Mouse (Mus musculus): ENCODE results near the gene Popdc3. TPM values are rescaled to one million over a fixed set of nuclear protein-coding genes. Genes with fewer than 3 reads are reported as not detected.
"Not testable (repeated sequence)": the region's sequence is repeated elsewhere in the genome, so short reads cannot be mapped to it uniquely, and the experiment has no call there.

Gene Popdc3
- polyA plus RNA-seq, 1 experiment from 2014 or later, result 0.97 TPM

DNA sequence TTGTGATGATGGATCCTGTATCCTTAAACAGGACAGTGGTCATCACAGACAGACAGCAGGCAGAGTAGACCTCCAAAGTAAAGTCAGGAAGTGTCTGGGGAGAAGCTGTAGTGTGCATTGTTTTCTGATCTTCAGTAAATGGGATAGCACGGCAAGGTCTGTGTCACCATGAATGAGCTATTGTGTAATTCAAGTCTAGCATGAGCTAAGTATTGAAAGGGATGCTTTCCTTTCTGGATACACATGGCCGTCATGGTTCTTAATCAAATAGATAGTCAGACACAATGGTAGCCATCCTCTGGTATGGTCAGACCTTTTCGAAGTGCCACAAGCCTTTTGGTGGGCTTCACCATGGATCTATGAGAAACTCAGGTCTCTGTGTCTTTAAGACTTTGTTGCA, 142.4 kb downstream of the Popdc3 start:
- no peaks in the 10 kb centered on the region for H3K4me1 ChIP-seq
- H3K36me3 ChIP-seq, result no peaks in the 10 kb centered on the region
- no peak overlapping the region for H3K9ac ChIP-seq
- no peaks in the 10 kb centered on the region for H3K9me3 ChIP-seq
- ATAC-seq (ENCODE audit: borderline replicate concordance, extremely low read depth, low FRiP score, low TSS enrichment), result no peak
- H3K4me2 ChIP-seq, result no peak overlapping the region
- H3K27ac ChIP-seq, result no peak overlapping the region
- no peaks in the 10 kb centered on the region for H3K27me3 ChIP-seq
- WGBS, result 76% methylated on average over 3 of the region's 3 CpGs
- no peak overlapping the region for H3K4me3 ChIP-seq

DNA sequence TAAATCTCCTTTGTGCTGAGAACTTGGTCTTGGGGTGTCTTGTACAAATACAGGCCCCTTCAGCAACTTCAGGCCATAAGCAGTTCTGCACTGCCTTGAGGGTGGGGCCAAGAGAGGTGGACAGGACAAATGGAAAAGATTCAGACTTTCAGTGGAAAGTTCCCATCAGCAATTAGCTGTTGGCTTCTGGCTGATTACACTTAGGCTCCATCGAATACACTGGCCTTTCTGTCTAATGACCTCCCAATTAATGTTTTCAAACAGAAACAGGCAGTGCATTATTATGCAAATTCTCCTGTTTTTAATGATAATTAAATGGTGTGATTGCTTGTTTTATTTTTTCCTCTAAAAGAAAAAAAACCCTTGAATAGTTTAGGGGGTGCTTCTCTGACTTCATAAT, 146.3 kb downstream of the Popdc3 start:
- H3K9me3 ChIP-seq, result no peaks in the 10 kb centered on the region
- 81% methylated on average over 1 of the region's 1 CpGs for WGBS
- H3K27ac ChIP-seq, result no peak overlapping the region
- no peak overlapping the region for H3K4me3 ChIP-seq
- H3K27me3 ChIP-seq, result no peaks in the 10 kb centered on the region
- H3K4me2 ChIP-seq, result no peak overlapping the region
- no peak for ATAC-seq (ENCODE audit: borderline replicate concordance, extremely low read depth, low FRiP score, low TSS enrichment)
- no peaks in the 10 kb centered on the region for H3K4me1 ChIP-seq
- H3K36me3 ChIP-seq, result no peaks in the 10 kb centered on the region
- H3K9ac ChIP-seq, result no peak overlapping the region

DNA sequence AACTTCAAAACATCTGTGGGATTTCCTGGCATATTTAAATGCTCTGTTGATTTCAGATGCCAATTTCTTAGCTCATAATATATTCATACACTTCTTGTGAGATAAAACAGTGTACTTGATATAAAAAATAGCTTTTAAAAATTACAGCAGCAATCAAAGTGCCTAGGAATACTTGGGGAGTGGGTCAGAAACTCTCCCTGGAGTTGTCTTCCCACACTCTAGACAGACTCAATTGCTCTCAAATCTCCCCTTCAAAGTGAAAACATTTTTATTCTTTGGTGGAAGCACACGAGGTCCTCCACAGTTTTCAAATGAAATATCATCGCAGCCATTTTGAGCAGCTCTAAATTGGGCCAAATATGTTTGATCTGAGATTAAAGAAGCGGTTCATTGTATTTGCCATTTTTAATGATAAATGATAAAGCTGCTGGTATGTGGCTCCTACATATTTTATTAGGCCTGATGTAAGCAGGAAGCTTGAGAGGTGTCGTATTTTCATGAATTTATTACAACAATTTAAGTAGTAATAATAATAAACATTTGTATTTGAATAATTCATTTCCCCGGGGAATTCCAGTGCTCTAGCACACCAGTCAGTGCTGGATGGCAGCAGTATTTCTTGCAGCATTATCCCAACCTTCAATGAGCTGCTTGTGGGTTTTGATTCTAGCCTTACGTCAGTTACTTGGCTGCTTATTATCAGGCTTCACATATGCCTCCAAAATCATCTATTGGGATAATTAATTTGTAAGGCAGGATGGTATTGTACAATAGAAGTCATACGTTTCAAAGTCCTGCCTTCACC, 150.5 kb downstream of the Popdc3 start:
- Histone ChIP-seq H3K27me3 (peaks cover 2% of the 10 kb centered on the region; the same call in 1 of the 2 replicates), H3K4me1 (no peaks in the 10 kb centered on the region), H3K27ac (no peak overlapping the region), H3K9me3 (no peaks in the 10 kb centered on the region), H3K36me3 (no peaks in the 10 kb centered on the region), H3K9ac (no peak overlapping the region), H3K4me2 (no peak overlapping the region), H3K4me3 (no peak overlapping the region)
- ATAC-seq (ENCODE audit: borderline replicate concordance, extremely low read depth, low FRiP score, low TSS enrichment), result no peak
- WGBS, result 66% methylated on average over 7 of the region's 7 CpGs

DNA sequence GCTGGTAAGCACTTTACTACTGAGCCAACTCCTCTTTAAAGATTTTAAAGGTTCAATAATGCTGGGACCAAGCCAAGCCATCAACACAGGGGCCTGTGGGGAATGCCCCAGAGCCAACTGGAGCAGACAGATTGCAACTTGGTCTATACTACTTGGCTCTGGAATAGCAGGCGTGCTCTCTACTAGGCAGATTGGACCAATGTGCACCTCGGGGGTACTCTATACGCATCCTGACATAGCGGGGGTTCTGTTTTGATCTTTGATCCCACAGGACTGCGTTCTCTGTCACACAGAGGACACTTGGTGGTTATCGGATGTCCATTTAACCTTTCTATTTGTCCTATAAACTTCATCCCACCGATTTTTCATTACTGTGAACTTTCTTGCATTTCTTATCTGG, 157.0 kb downstream of the Popdc3 start:
- Histone ChIP-seq H3K27ac (no peak overlapping the region), H3K9ac (no peak overlapping the region), H3K4me1 (0 out of 2 replicates have a peak, but pooled peaks cover 4% of the 10 kb centered on the region), H3K9me3 (no peaks in the 10 kb centered on the region), H3K4me3 (peak overlapping the region; percentile 67), H3K36me3 (no peaks in the 10 kb centered on the region), H3K4me2 (peak overlapping the region; percentile 97), H3K27me3 (peaks cover 43% of the 10 kb centered on the region)
- WGBS, result 33% methylated on average over 7 of the region's 7 CpGs
- no peak for ATAC-seq (ENCODE audit: borderline replicate concordance, extremely low read depth, low FRiP score, low TSS enrichment)

DNA sequence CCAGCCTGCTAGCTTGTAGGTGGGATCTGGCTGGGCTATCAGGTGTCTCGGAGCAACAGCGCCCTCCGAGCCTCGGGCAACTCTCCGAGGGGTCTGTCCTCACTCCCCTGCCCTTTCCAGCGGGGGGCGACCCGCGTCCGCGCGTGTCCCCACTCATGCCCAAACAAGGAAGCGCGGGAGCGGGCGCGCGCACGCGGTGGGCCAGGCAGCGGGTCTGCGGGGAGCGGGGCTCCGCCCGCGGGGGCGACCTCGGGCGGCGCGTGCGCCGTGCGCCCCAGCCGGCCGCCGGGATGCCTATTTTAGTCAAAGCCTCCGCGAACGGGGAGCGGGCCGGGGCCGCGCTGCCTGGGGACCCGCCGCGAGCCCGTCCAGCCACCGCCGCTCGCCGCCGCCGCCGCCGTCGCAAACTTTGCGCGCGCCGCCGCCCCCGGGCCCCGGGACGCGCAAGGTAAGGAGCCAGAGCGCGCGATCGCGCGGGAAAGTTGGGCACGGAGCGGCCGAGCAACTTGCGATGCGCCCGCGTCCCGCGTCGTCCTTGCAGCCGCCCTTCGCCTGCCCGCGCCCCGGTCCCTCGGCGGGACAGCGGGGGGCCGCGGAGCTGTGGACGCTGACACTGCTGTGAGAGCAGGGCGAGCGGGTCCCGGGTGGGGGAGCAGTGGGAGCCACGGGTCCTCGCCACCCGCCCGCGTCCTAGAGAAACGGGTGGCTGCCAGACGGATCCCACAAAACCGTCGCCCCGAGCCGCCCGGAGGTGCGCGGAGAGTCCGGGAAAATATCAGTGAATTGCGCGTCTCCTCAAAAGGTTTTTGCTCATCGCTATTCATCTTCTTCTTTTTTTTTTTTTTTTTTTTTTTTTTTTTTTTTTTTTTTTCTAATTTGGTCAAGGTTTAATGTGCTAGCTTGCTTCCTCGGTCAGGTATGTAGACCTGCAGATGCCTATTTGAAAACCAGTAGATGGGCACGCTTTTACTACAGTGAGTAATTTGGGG, 157.8 kb downstream of the Popdc3 start, which contains the start of gene Bves:
Gene Bves, plus strand, starts transcription at position 339 of the 989 bp plus-strand sequence.
- Histone ChIP-seq H3K4me2 (peak within 1 kb of the TSS; percentile 97), H3K4me1 (0 out of 2 replicates have a peak, but pooled peaks cover 4% of the 10 kb centered on the region), H3K27me3 (peaks cover 43% of the 10 kb centered on the region), H3K27ac (no peak within 1 kb of the TSS), H3K9me3 (no peaks in the 10 kb centered on the region), H3K9ac (peak within 1 kb of the TSS; percentile 57), H3K36me3 (no peaks in the 10 kb centered on the region), H3K4me3 (peak within 1 kb of the TSS; percentile 67)
- 1% methylated on average over 113 of the region's 116 CpGs for WGBS
- ATAC-seq (ENCODE audit: borderline replicate concordance, extremely low read depth, low FRiP score, low TSS enrichment), result peak; percentile 84; the same call in 1 of the 2 replicates

DNA sequence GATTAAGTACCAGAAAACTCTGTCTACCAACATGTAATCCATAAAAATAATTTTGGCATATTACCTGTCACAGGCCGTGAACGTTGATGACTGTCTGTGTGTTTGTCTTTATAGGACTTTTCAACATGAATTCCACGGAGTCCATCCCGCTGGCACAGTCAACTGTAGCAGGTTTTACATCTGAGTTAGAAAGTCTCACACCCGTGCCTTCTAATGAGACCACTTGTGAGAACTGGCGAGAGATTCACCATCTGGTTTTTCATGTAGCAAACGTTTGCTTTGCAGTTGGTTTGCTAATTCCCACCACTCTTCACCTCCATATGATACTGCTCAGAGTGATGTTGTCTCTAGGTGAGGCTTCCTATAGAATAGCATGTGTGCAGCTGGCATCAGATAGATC, 161.2 kb downstream of the Popdc3 start:
- WGBS, result 64% methylated on average over 7 of the region's 7 CpGs
- H3K9ac ChIP-seq, result no peak overlapping the region
- H3K4me1 ChIP-seq, result 0 out of 2 replicates have a peak, but pooled peaks cover 4% of the 10 kb centered on the region
- peaks cover 34% of the 10 kb centered on the region for H3K27me3 ChIP-seq
- no peak overlapping the region for H3K4me3 ChIP-seq
- no peaks in the 10 kb centered on the region for H3K9me3 ChIP-seq
- no peak for ATAC-seq (ENCODE audit: borderline replicate concordance, extremely low read depth, low FRiP score, low TSS enrichment)
- H3K27ac ChIP-seq, result no peak overlapping the region
- H3K36me3 ChIP-seq, result no peaks in the 10 kb centered on the region
- H3K4me2 ChIP-seq, result no peak overlapping the region

DNA sequence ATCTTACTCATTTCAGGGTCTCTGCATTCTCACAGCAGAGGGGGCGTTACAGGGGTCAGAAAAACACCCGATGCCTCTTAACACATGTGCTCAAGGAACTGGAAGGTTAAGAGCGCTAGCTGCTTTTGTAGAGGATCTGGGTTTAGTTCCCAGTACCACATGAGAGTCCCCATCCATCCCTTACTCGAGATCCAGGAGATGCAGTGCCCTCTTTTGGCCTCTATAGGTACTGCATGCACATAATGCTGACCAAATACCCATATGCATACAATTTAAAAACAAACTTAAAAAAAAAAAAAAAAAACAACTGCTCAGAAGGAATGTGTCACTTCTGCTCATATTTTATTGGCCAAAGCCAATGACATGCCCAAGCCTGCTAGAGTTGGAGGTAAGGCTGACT, 166.5 kb downstream of the Popdc3 start:
- H3K4me2 ChIP-seq, result no peak overlapping the region
- H3K27me3 ChIP-seq, result no peaks in the 10 kb centered on the region
- no peaks in the 10 kb centered on the region for H3K36me3 ChIP-seq
- no peaks in the 10 kb centered on the region for H3K4me1 ChIP-seq
- H3K9ac ChIP-seq, result no peak overlapping the region
- WGBS, result 80% methylated on average over 4 of the region's 4 CpGs
- H3K27ac ChIP-seq, result no peak overlapping the region
- H3K9me3 ChIP-seq, result no peaks in the 10 kb centered on the region
- no peak overlapping the region for H3K4me3 ChIP-seq
- ATAC-seq (ENCODE audit: borderline replicate concordance, extremely low read depth, low FRiP score, low TSS enrichment), result no peak

DNA sequence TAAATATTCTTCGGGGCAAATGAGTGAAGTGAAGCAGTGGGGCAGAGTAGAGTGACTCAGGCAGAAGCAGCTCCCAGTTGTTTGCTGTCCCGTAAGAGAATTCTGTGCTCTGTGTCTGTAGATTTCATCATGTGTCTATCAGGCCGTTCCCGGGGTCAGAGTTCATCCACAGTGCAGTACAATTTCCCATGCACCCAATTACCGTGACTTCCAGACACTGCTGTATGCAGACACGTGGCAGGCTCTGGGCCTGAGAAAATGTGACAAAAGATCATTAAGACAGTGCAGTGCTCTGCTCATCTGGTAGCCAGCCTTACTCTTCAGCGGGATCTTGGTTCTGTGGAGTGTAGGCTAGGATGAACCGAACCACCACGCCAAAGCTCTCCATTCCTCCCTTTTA, 167.3 kb downstream of the Popdc3 start:
- Histone ChIP-seq H3K4me3 (no peak overlapping the region), H3K4me2 (no peak overlapping the region), H3K9ac (no peak overlapping the region), H3K27me3 (no peaks in the 10 kb centered on the region), H3K36me3 (no peaks in the 10 kb centered on the region), H3K4me1 (no peaks in the 10 kb centered on the region), H3K9me3 (no peaks in the 10 kb centered on the region), H3K27ac (no peak overlapping the region)
- no peak for ATAC-seq (ENCODE audit: borderline replicate concordance, extremely low read depth, low FRiP score, low TSS enrichment)
- WGBS, result 78% methylated on average over 9 of the region's 9 CpGs

DNA sequence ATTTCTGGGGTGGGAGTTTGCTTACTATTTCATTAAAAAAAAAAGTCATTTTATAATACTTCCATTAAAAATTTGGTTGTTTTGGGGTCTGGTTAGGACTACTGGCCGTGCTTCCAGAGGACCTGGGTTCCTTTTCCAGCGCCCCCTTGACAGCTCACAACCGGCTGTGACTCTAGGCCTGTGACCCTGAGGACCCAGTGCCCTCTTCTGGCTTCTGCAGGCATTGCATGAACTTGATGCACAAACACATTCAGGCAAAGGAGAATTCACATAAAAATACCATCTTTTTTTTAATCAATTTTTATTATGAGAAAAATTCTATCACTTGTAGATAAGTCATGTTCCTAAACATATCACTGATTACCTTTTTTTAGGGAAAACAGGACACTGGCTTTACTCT, 170.2 kb downstream of the Popdc3 start:
- not testable (repeated sequence) for ATAC-seq (ENCODE audit: borderline replicate concordance, extremely low read depth, low FRiP score, low TSS enrichment); H3K27ac ChIP-seq; H3K9ac ChIP-seq; H3K9me3 ChIP-seq; H3K4me2 ChIP-seq; H3K4me3 ChIP-seq; H3K4me1 ChIP-seq; H3K27me3 ChIP-seq; H3K36me3 ChIP-seq
- 93% methylated on average over 3 of the region's 3 CpGs for WGBS

DNA sequence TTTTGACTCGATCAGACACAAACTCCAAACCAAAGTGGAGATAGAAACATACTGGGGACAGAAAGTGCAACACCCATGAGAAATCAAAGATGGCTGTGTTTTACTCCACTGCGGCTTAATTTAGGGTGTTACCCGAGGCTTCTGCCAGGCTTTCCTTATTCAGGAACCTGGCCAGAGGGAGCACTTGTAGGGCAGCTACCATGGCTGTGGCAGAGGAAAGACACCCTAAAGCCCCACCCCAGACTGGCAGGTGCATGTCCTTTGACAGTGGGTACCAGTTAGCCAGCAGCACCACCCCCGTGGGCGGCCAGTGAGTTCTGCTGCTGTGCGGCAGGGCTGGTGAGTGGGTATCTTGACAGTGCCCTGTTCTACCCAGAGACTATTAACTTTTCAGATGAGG, 178.2 kb downstream of the Popdc3 start:
- Histone ChIP-seq H3K27me3 (no peaks in the 10 kb centered on the region), H3K9ac (no peak overlapping the region), H3K4me1 (no peaks in the 10 kb centered on the region), H3K4me3 (no peak overlapping the region), H3K27ac (no peak overlapping the region), H3K9me3 (no peaks in the 10 kb centered on the region), H3K4me2 (no peak overlapping the region), H3K36me3 (no peaks in the 10 kb centered on the region)
- ATAC-seq (ENCODE audit: borderline replicate concordance, extremely low read depth, low FRiP score, low TSS enrichment), result no peak
- 90% methylated on average over 6 of the region's 6 CpGs for WGBS

DNA sequence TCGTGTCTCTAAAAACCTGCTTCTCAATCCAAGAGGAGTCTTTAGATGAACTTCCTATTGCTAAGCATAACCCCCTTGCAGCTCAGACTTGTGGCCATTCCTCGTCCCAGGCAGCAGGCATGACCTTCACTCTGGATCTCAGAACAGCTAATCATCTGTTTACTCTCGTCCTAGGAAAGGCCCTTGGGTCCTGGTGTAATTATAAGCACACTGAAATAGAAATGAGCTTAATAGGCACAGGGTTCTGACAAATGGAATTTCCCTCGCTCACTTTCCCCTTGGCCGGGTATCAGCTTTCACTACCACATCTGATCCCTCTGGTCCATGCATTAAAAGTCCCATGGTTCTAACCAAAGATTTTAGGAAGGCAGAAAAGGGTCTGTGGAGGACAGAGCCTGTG, 185.5 kb downstream of the Popdc3 start:
- H3K4me2 ChIP-seq, result no peak overlapping the region
- H3K4me1 ChIP-seq, result no peaks in the 10 kb centered on the region
- 32% methylated on average over 5 of the region's 5 CpGs for WGBS
- H3K27me3 ChIP-seq, result no peaks in the 10 kb centered on the region
- no peak overlapping the region for H3K27ac ChIP-seq
- no peaks in the 10 kb centered on the region for H3K9me3 ChIP-seq
- no peak overlapping the region for H3K9ac ChIP-seq
- no peak overlapping the region for H3K4me3 ChIP-seq
- H3K36me3 ChIP-seq, result no peaks in the 10 kb centered on the region
- no peak for ATAC-seq (ENCODE audit: borderline replicate concordance, extremely low read depth, low FRiP score, low TSS enrichment)
